Mouse (Mus musculus): Measurements from ENCODE around the gene Arhgap36.

Gene Arhgap36

DNA sequence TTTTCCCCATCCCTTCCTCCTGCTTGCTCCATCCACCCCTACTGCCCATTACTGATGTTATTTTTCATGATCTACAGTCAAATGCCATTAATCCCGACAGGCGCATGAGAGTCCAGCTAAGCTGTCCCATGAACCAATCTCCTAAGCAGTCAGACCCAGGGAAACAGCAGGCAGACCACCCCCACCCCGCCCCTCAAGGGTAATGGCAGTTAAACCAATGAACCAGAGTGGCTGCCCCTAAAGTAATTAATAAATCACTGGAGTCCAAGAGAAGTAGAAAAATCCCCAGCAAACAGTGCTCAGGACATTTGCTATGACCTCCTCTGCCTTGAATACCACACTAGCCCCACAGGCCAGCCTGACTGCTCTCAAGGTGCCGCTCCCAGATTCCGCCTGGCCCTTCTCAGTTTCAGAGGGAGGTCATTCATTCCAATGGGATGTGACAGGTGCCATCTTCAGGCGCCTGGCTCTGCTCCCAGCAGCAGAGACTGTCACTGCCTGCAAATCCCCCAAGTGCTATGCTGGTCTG, at the start of gene Arhgap36:
Arhgap36 (plus strand) TSS at position 504 of the 529 bp plus-strand sequence.
- no peak for DNase-seq

DNA sequence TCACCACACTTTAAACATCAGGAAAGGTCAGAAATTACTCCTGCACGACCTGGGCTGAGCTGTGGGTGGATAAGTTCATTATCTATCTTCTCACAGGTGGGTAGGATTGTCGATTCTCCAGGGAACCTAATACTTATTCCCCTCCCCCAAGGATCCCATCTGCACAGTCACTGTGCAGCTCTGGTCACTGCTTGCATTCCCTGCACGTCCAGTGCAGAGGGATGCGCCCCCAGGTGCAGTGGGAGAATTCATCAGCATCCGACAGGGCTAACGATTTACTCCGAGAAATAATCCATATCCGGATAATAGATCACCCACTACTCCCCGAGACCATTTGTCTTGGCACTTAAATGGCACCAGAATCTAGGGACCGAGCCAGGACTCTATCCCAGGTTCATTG, 6.0 kb upstream of the Arhgap36 start:
- DNase-seq: no peak

DNA sequence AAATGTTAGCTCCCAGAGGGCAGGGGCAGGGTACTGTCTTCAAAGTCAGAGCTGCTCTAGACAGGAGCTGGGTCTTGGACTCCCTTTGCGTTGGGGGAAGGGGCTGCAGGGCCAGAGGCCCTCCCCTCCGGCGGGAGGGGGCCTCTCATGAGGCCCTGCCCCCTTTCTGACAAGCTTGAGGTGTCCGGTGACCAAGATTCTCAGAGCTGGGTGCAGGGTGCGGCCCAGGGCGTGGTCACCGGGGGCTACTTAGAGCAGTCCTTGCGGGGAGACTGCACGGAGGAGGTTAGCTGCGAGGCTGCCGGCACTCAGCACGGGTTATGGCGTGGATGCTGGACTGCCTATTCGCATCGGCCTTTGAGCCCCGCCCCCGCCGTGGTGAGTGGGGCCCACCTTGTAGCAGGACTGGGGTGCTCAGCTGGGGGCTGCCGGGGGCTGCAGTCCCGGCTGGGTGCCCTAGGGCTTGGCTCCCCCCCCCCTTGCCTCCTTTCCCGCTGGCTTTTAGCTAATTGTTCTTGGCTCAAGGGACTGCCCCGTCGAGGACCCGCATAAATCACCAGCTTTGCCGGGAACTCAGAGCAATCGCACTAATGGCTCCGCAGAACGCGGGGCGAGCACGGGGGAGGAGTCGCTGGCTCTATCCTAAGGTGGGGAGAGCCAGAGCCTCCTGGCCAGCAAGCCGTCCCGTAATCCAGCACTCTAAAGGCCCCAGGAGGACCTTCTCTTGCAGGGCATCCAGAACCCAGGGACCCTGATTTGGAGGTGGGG, 6.7 kb downstream of the Arhgap36 start:
- no peak for DNase-seq

DNA sequence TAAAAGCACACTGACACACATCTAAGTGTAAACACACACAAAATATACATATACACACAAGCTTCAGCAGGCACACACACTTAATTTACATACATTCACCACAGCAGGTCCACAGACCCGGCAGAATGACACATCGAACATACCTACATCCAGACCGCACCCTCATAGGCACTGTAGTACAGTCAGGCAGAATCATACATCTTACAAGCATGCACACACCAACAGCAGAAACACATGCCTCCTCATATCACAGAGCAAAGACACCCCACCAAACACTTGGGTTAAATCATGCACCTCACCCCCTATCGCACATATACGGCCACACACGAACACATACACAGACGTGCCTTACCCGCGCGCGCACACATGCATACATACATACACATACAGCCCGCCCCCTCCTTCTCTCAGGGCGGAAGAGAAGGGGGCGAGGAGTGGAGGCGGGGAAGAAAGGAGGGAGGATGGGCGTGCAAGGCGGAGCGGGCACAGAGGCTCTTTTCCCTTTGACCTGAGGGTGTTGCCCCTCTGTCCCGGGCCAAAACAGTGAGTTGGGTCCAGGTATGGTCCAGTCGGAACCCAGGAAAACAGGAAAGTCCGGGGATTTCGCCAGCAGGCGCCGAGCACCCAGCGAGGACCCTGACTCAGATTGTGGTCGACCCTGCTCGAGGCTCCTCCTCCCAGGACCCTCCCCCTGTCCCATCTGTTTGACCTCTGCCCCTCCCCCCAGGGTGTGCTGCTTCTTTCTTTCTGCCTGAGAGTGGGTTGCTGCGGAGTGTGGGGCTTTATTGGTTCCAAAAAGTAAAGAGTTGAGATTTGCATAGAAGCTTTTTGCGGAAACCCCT, 16.4 kb downstream of the Arhgap36 start:
- no peak for DNase-seq

DNA sequence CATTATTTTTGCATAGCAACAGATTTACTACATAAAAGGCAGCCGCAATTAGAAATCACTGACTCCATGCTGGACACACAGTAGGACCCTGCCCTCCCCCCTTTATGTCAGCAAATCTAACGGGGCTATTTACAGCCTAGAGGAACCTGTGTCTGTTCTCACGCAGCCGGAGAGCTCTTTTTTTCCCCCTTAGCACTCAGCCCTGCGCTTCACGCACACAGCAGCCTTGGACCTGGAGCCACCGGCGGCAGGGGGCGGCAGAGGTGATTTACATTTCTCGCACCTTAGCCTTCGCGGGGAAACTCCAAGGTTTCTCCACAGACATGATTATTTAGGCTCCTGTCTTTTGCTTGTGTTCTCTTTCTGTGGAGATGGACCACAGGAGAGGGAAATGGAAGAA, 17.1 kb downstream of the Arhgap36 start:
- DNase-seq: no peak

DNA sequence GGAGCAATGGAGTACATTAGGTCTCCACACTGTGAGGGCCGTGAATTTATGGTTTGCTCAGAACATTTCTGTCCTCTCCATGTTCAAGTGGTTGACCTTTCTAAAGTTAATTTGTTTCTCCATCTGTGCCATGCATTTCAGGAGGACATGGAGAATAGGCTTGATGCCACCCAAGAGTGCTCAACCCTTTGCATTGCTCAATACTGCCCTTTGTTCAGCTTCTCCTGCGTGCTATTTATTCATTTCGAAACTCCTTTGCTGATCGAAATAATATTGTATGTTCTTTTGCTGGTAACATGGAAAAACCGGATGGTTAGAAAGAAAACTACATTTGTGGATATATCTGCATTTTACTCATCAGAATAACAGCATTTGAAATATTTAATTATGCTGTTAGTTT, 25.4 kb downstream of the Arhgap36 start:
- no peak for DNase-seq

DNA sequence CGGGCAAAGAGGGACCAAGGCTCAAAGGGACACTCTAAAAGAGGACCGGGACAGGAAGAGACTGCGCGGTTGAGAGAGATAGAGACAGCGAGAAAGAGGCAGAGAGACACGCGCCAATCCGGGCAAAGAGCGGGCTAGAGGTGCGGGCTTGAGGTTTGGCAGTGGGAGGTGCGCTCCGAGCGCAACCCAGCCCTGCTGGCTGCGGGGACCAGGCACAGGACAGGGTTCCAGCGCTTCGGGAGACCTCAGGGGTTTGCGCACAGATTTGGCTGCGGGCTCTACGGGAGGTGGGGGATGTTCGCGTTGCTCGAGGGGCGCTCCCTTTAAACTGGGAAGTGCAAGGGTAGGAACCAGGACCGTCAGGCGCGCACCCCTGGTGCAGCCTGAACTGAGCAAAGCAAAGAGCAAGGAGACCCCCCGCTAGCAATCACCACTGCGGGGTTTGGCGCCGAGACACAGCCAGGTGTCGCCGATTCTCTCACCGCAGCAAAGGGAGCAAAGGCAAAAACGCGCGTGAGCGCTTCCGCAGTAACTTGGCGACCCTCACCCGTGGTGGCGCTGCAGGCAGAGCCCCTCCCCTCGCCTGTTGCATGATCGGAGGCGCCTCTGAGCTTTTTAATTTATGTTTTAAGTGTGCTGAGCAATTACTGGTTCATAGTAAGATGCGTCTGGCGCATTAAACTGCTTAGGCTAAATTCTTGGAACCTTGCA, 30.1 kb downstream of the Arhgap36 start:
- DNase-seq: no peak
